Mouse (Mus musculus) telencephalon, adult 2 months (tissue): ENCODE data around the gene Tmem9.

Experiments used
- DNase-seq: peaks from one replicate; pipeline ENCODE4 v3.0.0-alpha.2; 2011; ENCODE audit warnings: low read depth, low spot score

Gene Tmem9

DNA sequence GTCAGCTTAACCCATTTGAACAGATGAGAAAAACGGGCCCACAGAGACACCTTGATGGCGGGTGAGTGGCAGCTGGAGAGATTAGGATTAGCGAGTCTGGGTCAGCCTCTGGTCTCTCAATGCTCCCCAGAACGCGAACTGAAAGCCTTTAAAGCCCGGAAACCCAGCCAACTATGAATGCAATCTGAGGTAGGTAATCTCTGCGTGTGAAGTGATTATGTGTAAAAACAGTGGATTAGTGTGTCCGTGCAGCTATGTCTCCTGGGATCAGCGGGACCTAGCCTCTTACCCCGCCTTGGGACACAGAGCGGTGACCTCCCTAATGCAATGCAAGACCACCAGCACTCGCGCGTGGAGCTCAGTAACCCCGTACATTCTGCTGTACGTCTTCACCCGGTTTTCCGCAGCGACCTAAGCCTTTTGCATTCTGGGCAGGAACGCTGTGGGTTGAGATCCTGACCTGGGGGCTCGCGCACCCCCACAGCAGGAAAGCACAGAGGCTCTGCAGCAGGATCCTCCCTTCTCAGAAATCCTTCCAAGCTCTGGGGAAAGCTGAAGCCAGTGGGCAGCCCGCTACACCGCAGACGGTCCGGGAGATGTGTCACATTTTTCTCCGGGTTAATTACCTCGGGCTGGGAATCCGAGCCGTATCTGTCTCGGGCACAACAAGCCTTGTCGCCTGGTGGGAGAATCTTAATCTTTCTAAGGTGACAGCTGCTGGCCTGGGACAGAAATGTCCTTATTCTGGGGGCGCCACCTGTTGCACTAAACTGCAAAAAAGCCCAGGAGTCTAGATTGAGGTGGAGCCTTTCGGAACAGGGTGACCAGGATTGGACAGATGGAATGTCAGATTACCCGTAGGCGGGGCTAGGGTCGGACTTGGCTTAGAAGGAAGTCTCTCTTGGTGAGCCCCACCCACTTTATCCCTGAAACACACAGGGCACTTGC lies at the start of gene Tmem9:
Gene Tmem9 (plus strand): TSS at position 940 of the 948 bp plus-strand sequence.
- DNase-seq, result no peak

DNA sequence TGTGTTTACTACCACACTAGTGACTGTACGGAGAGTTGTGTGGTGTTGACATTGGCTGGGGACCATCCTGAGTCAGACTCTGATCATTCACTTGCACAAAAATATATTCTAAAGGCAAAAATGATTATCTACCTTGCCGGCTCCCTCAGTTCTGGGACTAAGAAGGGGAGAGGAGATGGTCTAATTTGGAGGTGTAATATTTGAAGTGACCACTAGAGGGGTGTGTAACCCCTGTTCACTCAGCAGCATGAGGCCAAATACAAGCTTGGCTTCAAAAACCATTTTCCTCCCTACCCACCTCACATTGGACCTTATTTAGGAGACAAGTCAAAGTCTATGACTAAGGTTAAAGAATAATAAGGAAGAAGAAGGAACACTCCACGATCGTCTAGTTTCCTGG lies 49.5 kb upstream of the Tmem9 start:
- peak; percentile 54 for DNase-seq

DNA sequence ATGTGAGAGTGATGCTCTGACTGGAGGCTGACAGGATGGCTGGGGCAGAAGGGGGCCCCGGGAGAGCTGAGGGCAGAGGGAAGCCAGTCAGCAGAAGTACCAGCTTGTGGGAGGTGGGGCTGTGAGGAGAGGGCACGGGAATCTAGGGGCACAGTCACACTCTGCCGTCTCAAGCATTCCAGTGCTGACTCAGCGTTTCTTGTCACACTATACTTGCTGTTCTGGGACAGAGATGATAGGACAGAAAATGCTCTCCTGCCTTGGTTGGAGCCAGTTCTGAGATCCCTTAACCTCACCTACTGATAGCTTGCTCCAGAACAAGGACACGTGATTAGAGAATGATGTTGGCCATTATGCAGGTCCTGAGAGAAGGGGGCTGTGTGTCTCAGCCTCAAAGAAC lies 44.8 kb upstream of the Tmem9 start:
- no peak for DNase-seq

DNA sequence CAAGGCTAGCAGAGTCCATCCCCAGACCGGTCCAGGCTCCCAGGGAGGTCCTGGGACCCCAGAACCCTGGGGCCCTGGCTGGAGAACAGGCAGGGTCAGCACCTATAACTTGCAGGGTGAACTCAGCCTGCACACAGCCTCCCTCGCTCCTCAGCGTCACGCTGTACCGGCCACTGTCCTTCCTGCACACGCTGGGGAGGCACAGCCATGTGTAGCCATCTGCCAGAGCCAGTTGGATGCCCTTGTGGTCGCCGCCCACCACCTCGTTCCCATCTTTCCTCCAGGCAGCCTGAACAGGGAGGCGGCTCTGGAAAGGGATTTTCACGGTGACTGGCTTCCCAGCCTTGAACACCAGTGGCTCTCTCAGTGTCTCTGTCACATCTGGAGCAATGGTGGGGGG lies 43.4 kb upstream of the Tmem9 start:
- peak; percentile 34 for DNase-seq

DNA sequence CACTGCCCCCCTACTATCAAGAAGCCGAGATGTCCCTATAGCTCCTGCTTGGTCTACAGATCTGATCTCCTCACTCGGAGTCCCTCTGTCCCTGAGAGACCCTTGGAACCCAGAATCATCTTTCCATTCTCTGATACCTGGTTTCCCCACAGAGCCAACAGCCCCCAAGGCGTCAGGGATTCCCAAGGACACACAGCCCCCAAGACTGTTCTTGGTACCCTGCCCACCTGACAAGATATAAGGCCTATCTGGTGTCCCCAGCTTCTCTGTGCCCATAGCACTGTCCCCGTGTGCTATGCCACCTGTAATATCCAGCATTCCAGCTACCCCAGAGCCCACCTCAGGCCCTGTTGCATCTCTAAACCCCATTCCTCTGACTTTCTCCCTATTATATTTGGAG lies 40.2 kb upstream of the Tmem9 start:
- DNase-seq, result no peak

DNA sequence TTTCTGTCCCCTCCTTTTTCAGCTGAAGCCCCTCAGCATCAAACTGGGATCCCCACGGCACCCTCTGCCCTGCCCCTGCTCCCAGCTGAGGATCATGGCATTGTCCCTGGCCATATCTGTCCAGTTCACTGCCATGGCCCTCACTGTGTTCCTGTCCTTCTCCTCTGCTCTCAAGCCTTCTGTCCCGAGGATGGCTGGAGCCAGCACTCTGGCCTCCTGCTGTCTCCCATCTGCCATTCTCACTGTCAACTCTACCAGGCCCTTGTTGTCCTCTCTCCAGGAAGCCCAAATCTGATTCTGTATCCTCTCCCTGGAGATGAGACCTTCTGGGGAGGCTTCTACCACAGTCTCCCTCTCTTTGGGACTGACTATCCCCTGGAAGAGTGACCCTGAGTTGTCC lies 37.5 kb upstream of the Tmem9 start:
- DNase-seq, result no peak

DNA sequence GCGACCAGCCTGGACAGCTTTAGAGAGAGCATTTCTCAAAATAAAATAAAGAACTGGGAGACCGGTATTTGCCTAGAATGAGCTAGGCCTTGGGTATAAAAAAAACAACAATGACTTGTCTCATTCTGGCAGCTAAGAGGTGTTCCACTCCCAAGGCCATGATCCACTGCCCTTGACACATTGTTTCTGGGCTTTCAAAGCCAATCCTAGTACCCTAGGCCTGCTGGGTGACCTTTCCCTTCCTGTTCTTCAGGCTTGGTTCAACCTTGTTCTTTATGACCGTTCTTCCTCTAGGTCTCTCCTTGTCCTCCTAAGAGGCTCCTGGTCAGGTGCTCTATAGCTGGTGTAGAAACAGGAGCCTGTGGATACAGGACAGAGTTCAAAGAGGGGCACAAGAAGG lies 35.4 kb upstream of the Tmem9 start:
- no peak for DNase-seq

DNA sequence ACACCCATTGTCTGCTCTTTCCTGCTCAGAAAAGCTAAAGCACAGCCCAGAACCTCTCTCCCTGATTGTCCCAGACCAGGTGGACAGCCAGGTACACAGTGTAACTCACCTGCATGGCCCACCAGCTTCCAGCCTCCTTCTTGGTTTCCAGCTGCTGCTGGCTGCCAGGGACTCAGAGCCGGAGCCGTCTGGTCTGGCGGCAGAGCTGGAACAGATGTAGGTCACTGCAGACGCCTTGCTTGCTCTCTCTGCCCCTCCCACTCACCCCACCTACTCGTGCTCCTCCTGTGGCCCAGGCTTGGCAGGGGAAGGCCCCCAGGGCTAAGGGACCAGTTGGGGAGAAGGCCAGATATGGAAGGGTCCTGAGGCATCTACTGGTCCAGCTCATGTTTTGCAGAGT lies 23.8 kb upstream of the Tmem9 start:
- no peak for DNase-seq

DNA sequence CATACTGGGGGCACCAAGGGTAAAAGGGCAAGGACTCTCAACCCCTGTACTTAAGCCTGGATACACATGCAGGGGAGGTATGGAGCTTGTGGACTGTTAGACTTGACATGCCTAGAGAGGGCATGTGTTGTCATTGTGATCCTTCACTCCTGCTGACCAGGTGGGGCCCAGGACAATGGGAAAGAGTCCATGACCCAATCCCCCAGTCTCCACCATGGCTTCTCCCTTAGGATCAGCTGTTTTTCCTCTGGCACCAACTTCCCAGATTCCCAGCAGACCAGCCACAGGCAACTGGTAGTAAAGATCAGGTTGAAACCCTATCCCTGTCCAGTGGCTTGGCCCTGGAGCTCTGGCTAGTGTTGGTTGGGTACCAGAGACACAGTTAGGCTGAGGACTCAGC lies 18.1 kb upstream of the Tmem9 start:
- DNase-seq, result no peak

DNA sequence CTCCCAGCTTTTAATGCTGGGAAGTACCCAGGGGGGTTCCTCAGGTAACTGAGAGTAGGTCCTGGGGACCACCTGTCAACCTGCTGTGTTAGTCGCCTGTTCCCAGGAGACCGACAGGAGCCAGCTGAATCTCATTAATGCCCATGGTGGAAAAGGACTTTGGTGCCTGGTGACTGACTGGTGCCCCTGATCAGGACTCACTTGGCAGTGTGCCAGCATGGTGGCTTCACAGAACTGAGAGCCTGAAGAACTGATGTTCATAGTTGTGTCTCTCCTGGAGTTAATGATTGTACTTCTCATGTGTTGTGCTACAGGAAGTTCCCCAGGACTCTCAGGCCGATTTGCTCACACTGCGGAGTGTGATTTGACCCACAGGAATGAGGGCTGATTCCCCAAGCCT lies 14.5 kb upstream of the Tmem9 start:
- DNase-seq, result no peak

DNA sequence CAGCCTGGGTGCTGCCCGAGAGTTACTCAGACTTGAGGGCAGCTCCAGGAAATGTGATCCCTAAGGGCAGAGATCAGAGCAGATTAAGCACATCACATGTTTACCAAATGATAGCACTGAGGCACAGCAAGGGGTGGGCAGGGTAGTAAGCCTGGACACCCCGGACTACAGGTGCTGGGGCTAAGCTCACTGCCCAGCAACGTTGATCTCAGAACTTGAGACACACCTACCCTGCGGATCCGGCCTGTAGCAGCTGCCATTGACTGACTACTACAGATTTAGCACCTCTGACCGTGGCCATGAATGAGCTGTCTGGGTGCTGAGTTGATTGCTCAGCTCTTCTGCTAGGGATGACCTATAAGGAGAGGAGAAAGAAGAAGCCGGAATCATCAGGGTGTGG lies 10.4 kb upstream of the Tmem9 start:
- no peak for DNase-seq

DNA sequence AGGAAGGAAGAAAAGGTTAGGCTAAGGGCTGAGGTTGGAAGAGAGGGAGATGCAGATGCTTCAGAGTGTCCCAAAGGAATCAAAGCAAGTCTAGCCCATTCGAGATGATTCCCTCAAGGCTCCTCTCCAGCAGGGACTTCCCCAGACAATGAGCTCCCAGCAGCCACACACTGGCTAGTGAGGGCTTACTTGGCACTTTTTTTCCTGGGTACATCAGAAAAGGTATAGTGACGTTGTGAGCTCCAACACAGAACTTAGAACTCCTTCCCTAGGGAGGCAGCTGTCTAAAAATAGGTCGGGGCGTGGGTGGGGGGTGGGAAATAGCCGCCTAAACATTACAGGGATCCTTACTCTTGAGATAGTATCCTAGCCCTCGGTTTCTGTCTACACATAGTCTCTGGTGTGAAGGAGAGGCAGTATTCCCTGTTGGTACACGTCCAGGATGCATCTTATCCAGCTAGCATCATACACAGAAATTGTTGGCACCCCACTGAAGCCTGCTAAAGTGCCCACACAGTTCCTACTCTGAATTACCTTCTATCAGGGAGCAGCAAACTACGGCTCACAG lies 8.1 kb upstream of the Tmem9 start:
- DNase-seq, result peak; percentile 54

DNA sequence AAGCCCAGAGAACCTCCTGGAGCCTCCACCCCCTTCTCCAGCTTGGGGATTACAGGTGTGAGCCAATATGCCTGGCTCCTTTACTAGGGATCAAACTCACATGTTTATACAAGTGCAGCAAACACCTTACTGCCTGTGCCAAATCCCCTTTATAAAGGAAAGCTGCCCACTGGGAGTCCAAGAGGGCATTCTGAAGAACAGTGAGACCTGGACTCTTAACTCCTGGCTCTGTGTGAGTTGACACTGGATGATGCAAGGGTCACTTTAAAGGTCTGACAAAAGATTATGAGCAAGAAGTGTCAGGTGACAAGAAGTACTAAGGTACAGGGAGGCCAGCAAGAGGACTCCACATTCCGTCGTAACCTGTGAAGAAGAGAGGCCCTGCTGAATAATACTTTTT lies 6.5 kb upstream of the Tmem9 start:
- no peak for DNase-seq

DNA sequence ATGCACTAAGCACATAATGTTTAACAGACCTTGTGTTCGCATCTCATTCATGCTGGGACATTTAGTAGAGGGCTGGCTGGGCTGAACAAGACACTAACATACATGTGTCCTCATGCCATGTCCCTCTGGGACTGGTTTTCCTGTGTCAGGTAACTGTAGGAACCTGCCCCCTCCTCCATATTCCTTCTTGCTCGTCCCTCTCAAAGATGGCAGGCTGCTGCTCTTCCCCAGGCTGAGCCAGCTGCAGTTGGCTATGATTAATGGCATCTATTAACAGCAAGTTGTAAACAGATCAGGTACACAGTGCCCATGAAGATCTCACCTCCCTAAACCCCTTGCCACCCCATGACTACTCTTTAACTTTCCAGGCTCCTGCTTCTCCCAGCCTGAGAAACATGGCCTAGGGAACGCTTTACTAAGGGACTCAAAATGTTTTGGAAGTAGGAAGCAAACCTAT lies 1.6 kb upstream of the Tmem9 start, which contains the start of gene Igfn1:
Gene Igfn1 (minus strand): TSS at position 51 of the 457 bp plus-strand sequence.
- no peak for DNase-seq

DNA sequence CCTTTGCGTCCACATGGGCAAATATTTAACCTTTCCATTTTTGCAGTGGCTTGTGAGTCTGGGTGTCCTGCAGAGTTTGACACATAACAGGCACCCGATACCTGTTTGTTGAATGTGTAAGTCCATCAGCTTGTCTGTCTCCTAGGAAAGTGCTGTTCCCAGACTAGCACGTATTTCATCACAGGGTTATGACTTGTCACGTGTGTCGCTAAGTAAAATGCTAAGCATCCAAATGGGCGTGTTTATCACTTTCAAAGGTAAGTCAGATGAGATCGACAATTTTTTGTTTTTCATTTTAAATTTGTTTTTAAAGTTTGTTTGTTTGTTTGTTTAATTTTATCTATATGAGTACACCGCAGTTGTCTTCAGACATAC lies 196 bp downstream of the Tmem9 start:
- DNase-seq, result no peak

DNA sequence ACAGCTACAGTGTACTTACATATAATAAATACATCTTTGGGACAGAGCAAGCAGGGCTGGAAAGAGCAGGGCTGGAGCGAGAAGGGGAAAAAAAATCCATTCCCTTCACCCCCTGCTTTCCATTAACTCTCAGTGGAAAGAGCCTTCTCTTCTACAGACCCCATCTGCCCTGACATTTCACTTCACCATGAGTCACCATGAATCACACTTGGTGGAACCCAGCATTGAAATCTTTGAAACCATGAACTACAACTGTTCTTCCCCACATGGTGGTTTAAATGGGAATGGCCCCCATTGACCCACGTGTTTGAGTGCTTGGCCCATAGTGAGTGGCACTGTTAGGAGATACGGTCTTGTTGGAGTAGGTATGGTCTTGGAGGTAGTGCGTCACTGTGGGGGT lies 2.3 kb downstream of the Tmem9 start:
- no peak for DNase-seq

DNA sequence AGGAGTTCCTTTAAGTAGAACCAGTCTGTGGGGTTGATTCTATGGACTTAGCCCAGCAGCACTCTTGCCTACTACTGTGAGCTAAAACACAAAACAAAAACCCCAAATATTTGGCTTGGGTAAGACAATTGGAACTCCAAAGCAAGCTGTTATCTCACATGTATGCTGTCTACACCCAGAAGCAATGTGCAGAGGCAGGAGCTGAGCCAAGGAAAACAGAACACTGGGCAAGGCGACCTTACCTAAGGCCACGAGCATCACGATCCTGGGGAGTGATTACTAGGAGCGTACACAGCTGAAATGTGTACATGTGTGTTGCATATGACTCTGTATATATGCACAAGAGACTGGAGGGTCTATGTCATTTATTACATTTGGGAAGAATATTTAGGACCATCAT lies 5.6 kb downstream of the Tmem9 start:
- no peak for DNase-seq

DNA sequence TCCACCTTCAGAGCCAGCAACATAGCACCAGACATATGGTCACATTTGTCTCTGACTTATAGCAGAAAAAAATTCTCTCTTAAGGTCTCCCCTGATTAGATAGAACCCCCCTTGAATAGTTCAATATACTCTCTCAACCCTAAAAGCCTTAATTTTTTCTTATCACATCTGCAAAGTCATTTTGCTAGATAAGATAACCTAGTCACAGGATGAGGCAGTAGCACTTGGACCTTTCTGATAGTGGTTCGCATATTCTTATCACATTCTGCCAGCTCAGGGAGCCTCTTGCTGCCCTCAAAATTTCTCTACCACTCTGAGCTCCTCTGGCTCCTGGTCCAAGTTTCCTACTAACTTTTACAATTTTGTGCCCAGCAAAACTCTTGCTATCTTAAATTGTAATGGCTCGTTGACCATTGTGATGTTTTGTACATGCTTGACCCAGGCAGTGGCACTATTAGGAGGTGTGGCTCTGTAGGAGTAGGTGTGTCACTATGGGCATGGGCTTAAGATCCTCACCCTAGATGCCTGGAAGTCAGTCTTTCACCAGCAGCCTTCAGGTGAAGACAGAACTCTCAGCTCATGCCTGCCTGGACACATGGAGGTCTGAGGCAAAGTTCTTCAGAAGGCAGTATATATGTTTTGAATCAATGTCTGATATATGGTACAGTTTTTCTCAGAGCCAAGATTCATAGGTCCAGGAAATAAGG lies 7.0 kb downstream of the Tmem9 start:
- no peak for DNase-seq

DNA sequence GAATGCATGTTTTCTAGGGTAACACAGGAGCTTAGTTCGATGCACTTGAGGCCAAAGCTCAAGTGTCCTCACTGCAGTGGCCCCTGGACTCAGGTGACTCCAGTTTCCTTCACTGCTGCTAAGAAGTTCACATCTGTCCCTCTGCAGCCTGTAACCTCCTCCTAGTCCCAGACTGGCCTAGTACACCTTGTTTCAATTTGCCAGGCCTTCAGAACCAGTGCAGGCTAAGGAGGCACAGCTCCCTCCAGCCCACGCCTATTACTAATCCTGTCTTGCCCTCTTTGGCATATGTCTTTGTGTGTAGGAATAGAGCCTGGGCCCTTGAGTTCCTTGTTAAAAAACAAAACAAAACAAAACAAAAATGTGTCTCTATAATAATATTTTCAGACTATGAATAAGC lies 9.4 kb downstream of the Tmem9 start:
- no peak for DNase-seq

DNA sequence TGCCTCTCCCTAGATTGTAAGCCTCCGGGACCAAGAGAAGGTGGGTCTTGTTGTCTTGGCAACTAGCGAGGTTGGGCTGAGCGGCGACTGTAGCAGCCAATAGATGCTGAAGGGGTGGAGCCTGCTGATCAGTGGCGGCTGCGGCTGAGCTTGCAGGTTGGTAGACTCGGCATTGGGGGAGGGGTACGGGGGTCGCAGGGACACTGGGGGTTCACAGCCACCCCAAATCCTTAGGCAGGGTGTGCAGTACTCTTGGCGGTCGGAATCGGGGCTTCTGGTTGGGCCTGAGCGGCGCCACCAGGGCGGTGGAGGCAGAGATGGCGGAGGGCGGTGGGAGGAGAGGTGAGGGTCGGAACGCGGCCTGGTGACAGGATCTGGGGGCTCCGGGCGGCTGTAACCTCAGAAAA lies 10.0 kb downstream of the Tmem9 start:
- DNase-seq, result peak; percentile 96

DNA sequence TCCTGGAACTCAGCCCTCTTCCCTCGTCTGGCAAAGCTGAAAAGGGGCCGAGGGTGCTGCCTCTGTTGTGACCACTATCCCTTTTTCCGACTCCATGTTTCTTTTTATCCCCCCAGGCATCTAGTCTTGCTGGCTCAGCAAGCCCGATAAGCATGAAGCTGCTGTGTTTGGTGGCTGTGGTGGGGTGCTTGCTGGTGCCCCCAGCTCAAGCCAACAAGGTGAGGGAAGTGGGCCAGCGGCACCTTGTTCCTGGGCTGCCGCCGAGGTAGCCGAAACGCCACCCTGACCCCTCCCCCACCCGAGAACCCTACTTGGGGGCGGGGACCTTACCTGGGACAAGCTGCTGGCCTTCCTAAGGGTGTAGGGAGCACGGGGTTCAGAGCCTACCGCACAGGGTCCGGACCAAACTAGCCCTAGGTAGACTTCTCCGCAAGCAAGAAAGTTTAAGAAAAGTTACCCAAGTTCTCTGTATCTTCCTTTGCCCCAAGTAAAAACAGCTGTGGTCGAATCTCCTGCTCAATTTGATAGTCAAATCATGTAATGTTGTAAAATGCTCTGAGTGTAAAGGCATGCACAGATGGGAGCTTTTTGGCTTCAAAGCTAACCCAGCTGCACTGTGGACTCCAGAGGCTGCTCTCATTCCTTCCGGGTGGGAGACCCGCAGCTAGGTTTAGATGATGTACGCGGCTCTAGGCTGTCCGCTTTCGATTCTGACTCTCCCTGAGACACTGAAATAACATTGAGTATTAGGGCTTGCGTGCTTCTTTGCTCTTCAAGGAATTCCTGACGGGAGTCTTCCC lies 10.6 kb downstream of the Tmem9 start:
- DNase-seq, result no peak

DNA sequence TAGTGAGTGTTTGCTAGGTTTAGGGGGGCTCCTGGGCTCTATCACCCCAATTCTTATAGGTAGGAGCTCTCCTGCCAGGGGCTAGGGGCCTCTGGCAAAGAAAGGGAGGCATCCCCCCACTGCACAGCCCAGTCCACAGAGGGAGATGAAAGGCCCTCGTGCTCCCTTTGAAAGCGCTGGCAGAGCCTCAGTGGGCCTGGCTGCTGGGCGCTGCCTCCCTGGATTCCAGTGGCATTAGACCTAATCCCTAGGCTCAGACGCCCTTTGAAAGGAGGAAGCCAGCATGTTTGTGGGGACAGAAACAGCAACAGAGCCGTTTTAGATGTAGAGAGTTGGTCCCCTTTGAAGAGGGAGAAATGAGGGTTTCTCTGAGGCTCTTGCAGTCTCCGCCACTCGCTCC lies 22.3 kb downstream of the Tmem9 start:
- no peak for DNase-seq
